Mouse (Mus musculus): ENCODE results near the gene Nit1.
"Not testable (repeated sequence)": the region's sequence is repeated elsewhere in the genome, so short reads cannot be mapped to it uniquely, and the experiment has no call there.

The Nit1 gene

DNA sequence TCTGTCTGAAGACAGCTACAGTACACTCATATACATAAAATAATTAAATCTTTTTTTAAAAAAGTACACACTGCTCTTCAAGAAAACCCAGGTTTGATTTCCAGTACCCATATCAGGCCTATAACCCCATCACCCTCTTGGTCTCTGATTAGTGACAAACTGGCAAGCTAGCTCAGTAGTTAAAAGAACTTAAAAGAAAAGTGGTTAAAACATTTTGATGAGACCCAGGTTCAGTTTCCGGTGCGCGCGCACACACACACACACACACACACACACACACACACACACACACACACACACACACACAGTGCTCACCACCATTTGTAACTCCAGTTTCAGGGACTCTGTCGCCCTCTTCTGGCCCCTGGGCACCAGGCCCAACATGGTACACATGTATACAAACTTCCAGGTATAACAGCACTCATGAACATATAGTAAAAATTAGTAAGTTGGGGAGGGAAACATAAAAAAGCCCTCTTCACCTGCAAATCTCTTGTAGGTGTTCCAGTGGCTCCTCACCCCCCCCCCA, 10.4 kb upstream of the Nit1 start:
- in situ Hi-C loops (cut with MboI; ENCODE audit: low sequenced_read_pairs): no loop called here

DNA sequence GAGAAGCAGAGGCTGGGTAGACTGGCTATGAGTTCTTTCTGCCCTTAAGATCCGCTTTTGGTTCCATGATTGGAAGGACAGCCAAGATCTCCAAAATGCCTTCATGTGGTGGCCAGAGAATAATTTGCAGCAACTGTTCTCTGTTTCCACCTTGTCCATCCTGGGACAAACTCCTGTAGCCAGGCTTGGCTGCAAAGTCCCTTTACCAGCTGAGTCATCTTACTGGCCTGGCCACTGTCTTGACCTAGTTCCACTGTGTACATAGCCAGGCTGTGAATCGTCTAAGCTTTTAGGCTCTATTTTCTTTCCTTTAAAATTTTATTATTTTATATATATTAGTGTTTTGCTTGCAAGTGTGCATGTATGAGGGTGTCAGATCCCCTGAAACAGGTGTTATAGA, 3.8 kb upstream of the Nit1 start:
- in situ Hi-C loops (cut with MboI; ENCODE audit: low sequenced_read_pairs): no loop called here

DNA sequence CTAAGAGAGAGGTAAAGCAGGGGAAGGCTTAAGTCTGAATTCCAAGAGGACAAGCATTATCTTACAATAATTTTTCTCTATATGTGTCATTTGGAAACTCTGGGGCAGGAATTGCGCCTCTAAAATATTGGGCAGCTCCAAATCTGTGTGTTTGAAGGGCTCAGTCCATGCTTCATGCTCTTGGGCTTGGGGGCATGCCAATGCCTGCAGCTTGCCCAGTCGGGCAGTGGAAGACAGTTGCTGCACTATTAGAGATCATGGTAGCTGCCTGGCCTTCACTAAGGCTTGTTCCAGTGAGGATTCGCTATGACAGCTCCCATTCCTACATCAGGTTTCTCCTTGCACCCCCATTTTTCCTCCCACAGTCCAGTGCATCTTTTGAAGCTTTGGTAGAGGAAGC, 3.2 kb upstream of the Nit1 start:
- in situ Hi-C loops (cut with MboI; ENCODE audit: low sequenced_read_pairs): no loop called here

DNA sequence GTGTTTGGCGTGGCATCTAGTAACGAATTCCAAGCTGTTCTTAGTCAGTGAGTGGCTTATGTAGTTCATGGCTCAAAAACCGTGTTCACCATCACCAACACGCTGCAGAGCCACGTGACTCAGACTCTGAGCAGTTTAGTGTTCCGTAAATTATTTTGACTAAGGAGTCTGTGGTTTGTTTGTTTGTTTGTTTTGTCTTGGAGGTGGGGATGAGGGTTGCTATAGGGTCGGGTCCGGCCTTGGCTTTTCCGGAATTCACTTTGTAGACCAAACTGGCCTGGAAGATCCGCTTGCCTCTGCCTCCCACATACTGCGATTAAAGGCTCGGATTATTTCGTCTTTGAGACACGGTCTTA, 627 bp upstream of the Nit1 start:
- in situ Hi-C loops (cut with MboI; ENCODE audit: low sequenced_read_pairs): no loop called here

GRCm38 (mm10) chr1:171344715-171345114, 731 bp downstream of the Nit1 start:
- in situ Hi-C loops (cut with MboI; ENCODE audit: low sequenced_read_pairs): no loop called here

GRCm38 (mm10) chr1:171343922-171344677, 1.3 kb downstream of the Nit1 start:
- in situ Hi-C loops (cut with MboI; ENCODE audit: low sequenced_read_pairs): no loop called here

- in situ Hi-C loops (cut with MboI; ENCODE audit: low sequenced_read_pairs): no loop called here
These were observed 2.9 kb downstream of the Nit1 start for GRCm38 (mm10) chr1:171342262-171343207.

DNA sequence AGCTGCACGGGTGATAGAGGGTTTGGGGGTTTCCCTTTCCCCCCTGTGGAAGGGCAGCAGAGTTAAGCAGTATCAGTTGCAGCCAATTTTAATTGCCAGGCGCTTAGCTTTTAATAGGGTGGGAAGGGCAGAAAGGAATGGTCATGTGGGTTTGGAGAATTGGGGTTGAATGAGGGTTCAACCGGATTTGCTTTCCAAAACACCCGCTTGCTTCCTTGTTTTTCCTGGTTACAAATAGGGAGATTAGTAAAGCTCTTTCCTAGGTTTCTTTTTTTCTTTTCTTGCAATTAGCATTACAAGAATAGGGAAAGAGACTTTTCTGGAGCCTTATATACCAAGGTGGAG, 15.3 kb downstream of the Nit1 start:
- in situ Hi-C loops (cut with MboI; ENCODE audit: low sequenced_read_pairs): no loop called here

DNA sequence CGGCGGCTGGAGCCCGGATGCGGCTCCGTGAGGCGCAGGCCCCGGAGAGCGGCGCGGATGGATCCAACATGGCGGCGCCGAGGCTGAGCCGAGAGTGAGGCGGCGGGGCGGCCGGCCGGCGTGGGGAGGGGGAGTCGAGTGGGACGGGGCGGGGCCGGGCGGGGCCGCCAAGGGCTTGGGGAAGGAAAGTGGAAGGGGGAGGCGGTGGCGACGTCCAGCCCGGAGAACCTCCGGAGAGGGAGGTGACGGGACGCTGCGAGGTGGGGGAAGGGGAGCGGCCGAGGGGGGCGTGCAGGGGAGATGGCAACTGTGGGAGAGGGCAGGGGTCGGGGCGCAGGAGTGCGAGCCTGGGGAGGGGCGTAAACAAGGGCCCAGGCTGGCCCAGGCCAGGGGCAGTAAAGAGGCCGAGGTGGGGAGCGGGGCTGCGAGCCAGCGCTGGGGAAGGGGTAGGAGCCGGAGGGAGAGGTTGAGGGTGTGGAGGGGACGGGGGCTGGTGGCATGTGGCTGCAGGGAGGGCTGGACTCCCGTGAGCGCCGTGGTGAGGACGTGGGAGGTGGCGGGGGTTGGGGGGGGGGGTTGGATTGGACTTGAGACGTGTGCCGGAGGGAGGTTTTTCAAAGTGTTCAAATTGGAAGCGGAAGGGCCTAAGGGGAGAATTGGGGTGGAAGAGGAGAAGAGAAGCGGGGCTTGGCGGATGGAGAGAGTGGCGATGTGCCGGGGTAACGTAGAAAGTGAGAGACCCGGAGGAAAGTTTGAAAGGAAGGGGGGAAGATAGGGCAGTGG, 15.8 kb downstream of the Nit1 start:
- in situ Hi-C loops (cut with MboI; ENCODE audit: low sequenced_read_pairs): no loop called here

DNA sequence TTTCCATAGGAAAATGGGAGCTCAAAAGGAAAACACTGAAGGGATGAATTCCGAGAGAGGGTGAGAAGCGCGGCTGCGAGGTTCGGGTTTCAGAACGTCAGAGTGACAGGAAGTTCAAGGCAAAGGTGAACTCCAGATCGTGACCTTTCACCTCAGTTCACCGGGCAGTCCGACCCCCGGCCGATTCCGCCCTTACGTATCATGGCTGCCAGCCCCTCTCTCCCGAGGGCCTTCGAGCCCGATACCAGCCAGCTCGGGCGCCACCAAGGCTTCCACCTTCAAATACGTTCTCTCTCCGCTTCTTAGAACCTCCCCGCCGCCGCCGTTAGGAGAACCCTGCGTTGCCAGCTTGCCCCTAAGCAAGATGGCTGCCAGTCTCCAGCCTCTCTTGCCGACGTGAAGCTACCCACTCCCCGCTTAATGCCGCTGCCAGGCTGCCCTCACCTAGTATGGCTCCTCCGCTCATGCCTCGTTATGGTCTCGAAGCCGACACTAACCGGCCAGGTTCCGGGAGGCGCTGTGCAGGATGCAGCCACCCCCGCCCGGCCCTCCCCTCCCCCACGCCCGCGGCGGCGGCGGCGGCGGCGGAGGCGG, 16.5 kb downstream of the Nit1 start, which contains the start of gene Dedd:
Gene Dedd, plus strand, starts transcription at position 307 of the 594 bp plus-strand sequence.
- in situ Hi-C loops (cut with MboI; ENCODE audit: low sequenced_read_pairs): no loop called here

- in situ Hi-C loops (cut with MboI; ENCODE audit: low sequenced_read_pairs): no loop called here
These were observed 17.2 kb downstream of the Nit1 start for GRCm38 (mm10) chr1:171328244-171328643.

GRCm38 (mm10) chr1:171326588-171326987, 18.9 kb downstream of the Nit1 start:
- in situ Hi-C loops (cut with MboI; ENCODE audit: low sequenced_read_pairs): not testable (repeated sequence)

DNA sequence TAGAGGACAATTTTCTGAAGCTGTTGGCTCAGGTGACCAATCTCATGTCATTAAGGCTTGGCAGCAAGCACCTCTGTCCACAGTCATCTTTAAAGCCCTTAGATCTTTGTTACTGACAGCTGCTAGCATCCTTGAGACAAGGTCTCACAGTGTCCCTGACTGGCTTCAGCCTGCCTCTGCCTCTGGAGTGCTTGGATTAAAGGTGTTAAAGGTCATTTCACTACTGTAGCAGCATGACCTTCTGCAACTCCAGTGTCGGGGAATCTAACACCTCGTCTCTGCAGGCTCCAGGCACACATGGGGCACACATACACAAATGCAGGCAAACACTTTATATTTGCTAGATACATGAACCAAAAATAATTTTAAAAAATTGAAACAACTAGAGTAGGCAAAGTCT, 19.9 kb downstream of the Nit1 start:
- in situ Hi-C loops (cut with MboI; ENCODE audit: low sequenced_read_pairs): no loop called here

GRCm38 (mm10) chr1:171322012-171322411, 23.4 kb downstream of the Nit1 start:
- in situ Hi-C loops (cut with MboI; ENCODE audit: low sequenced_read_pairs): no loop called here

DNA sequence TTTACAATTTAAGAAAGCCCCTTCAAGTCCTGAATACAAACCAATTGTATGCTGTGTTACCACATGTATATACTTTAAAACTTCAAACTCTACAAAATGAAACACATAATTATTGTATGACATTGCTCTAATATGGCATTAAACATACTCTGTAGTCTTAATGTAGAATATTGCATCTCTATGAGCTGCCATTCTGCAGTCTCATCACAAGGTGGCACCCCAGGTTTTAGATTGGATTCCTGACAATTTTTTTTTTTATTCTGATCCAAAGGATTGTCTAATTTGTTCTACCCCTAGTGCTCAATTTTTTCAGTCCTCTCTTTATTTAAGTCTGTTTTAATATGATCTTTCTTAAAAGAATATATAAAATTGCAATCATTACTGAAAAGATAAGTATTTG, 24.0 kb downstream of the Nit1 start:
- in situ Hi-C loops (cut with MboI; ENCODE audit: low sequenced_read_pairs): no loop called here

DNA sequence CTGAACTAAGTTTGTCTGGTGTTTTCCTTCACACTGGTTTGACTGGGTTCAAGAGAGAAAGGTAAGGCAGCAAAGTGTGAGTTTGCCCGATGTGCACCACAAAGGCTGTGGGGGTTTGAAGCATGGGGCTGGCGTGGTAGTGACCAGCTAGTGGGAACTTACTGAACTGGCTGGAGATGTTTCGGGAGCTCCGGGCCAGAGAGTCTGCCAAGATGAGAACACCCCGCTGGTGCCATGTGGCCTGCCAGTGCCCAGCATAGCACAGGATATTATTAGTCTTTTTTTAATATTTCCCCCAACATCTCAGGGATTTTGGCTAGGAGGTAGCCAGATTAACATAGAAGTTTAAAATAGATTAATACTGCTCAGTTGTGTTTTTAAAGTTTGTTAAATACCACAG, 25.3 kb downstream of the Nit1 start:
- in situ Hi-C loops (cut with MboI; ENCODE audit: low sequenced_read_pairs): no loop called here

GRCm38 (mm10) chr1:171319748-171320147, 25.7 kb downstream of the Nit1 start:
- in situ Hi-C loops (cut with MboI; ENCODE audit: low sequenced_read_pairs): no loop called here

GRCm38 (mm10) chr1:171309321-171309720, 36.1 kb downstream of the Nit1 start:
- in situ Hi-C loops (cut with MboI; ENCODE audit: low sequenced_read_pairs): no loop called here

- in situ Hi-C loops (cut with MboI; ENCODE audit: low sequenced_read_pairs): not testable (repeated sequence)
These were observed 39.3 kb downstream of the Nit1 start for GRCm38 (mm10) chr1:171306157-171306556.

DNA sequence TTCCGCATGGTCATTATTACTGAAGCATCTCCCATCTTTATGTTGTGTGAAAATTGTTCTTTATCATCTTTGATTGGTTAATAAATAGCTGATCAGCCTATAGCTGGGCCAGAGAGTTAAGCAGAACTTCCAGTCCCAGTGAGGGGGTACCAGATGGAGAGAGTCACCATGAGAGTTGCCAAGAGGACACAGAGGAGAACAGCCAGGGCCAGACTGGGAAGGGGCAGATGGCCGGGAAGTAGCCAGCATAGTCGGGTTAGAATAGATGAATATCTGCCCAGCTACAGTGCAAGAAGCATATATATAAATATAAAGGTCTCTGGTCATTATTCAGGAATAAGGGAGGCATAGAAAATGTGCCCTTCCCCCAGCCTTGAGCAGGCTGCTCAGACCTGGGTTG, 47.2 kb downstream of the Nit1 start:
- in situ Hi-C loops (cut with MboI; ENCODE audit: low sequenced_read_pairs): no loop called here

DNA sequence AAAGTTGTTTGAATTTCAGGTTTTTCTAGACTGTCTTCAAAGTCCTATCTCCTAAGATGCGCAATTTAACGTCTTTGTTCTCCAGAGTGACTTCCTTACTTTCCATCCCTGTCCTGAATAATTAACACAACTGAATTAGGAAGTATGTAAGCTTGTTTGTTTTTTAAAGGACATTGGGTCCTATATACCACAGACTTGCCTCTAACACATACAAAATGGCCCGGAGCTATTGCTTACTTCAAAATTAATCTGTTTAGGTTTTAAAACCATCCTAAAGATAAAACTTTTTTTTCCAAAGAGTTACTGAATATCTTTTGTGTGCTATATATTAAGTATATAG, 50.4 kb downstream of the Nit1 start:
- in situ Hi-C loops (cut with MboI; ENCODE audit: low sequenced_read_pairs): no loop called here

All from CH12F3 (cell line).